Mouse (Mus musculus) erythroblast, embryonic 14.5 days (primary cell): ENCODE measurements around the gene Trip4.

Experiments used
- GATA1 ChIP-seq: IDR thresholded peaks from 2 replicates; pipeline ENCODE4 v1.6.1; 2012; ENCODE audit warnings: low read length, inconsistent platforms, mixed read lengths
- TAL1 ChIP-seq: IDR thresholded peaks from 3 replicates; pipeline ENCODE4 v1.6.1; 2012; ENCODE audit warnings: low read length, inconsistent platforms, mixed read lengths

DNA sequence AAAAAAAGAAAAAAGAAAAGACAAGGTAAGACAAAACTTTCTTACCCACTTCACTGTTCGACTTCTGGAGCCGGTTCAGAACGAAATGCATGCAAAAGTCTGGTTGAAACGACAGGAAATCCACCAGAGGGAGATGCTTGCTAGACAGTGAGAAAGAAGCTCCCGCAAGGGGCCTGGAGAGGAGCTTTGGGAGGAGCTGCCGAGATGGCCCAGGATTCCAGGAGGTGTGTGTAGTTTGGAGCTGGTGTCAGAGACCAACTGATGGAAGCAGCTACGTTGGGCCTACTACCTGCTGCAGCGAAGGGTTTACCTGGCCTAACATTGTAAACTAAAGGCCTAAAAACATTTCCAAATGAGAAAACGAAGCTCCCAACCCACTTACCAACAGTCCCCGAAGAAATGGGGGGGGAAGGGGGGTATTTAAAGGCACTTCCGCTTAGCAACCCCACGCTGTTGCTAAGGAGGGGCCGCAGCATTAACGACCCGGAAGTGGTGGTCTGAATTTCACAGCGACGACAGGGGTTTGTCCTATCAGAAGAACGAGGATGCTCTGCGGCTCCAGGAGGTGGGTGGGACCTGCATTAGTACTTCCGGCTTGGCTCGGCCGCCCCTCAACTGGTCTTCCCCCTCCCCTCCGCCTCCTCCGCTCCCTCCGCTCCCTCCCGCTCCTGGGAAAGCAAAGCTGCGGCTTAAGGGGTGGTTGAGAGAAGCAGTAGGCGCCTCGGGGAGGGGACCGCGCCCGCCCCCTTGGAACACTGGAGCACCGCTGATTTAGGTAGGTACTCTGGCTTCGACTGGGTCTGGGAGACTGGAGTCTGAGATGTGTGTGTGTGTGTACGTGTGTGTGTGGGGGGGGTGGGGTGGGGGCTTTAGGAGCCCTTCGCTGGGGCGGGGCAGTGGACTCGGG lies at the start of gene Trip4, which contains the start of gene Csnk1g1:
- TF ChIP-seq GATA1, result no peak
- TF ChIP-seq TAL1, result no peak
